Mouse (Mus musculus): ENCODE data around the gene Clec4a2. TPM values are rescaled to one million over a fixed set of nuclear protein-coding genes. Genes with fewer than 3 reads are reported as not detected.
"Not testable (repeated sequence)": the region's sequence is repeated elsewhere in the genome, so short reads cannot be mapped to it uniquely, and the experiment has no call there.

Clec4a2 gene
- polyA plus RNA-seq (2015; fragmentation: Nextera tagmentation; extraction: Ambion mirVana), result 0.81 and 1.0 TPM in 2 replicates

GRCm38 (mm10) chr6:123106128-123106527, at the start of gene Clec4a2:
Gene Clec4a2 (plus strand): TSS chr6:123106428.
- not testable (repeated sequence) for H3K4me2 ChIP-seq (replicated peaks); ATAC-seq (replicated peaks)
- WGBS, result 77% methylated on average over 1 of the region's 1 CpGs

GRCm38 (mm10) chr6:123095125-123095843, 10.9 kb upstream of the Clec4a2 start:
- Histone ChIP-seq H3K4me3 (no peak overlapping the region), H3K4me2 (replicated peaks) (no peak overlapping the region), H3K27me3 (no peaks in the 10 kb centered on the region), H3K27ac (replicated peaks) (no peak overlapping the region), H3K4me1 (no peaks in the 10 kb centered on the region), H3K9ac (replicated peaks) (no peak overlapping the region), H3K36me3 (no peaks in the 10 kb centered on the region), H3K9me3 (no peaks in the 10 kb centered on the region)
- ATAC-seq (replicated peaks), result no peak
- WGBS, result 91% methylated on average over 4 of the region's 4 CpGs

More at GRCm38 (mm10) chr6:123106128-123106527, at the start of gene Clec4a2:
- H3K4me1 ChIP-seq; H3K36me3 ChIP-seq; H3K27me3 ChIP-seq; H3K9me3 ChIP-seq; H3K4me3 ChIP-seq; H3K9ac ChIP-seq (replicated peaks); H3K27ac ChIP-seq (replicated peaks): not testable (repeated sequence)

GRCm38 (mm10) chr6:123123195-123123594, 17.0 kb downstream of the Clec4a2 start:
- no peaks in the 10 kb centered on the region for H3K27me3 ChIP-seq
- H3K27ac ChIP-seq (replicated peaks), result no peak overlapping the region
- WGBS, result 75% methylated on average over 3 of the region's 3 CpGs
- H3K9me3 ChIP-seq, result no peaks in the 10 kb centered on the region
- H3K4me2 ChIP-seq (replicated peaks), result no peak overlapping the region
- H3K9ac ChIP-seq (replicated peaks), result no peak overlapping the region
- ATAC-seq (replicated peaks), result no peak
- no peaks in the 10 kb centered on the region for H3K36me3 ChIP-seq
- H3K4me3 ChIP-seq, result no peak overlapping the region
- no peaks in the 10 kb centered on the region for H3K4me1 ChIP-seq

GRCm38 (mm10) chr6:123127173-123127572, 20.9 kb downstream of the Clec4a2 start:
- WGBS, result 61% methylated on average over 1 of the region's 1 CpGs
- Histone ChIP-seq H3K4me3 (no peak overlapping the region), H3K27ac (replicated peaks) (no peak overlapping the region), H3K9ac (replicated peaks) (no peak overlapping the region), H3K27me3 (no peaks in the 10 kb centered on the region), H3K4me2 (replicated peaks) (no peak overlapping the region), H3K9me3 (no peaks in the 10 kb centered on the region), H3K36me3 (no peaks in the 10 kb centered on the region), H3K4me1 (no peaks in the 10 kb centered on the region)
- no peak for ATAC-seq (replicated peaks)

GRCm38 (mm10) chr6:123137766-123138526, 31.7 kb downstream of the Clec4a2 start:
- WGBS, result 78% methylated on average over 29 of the region's 29 CpGs
- H3K36me3 ChIP-seq, result not testable (repeated sequence)

GRCm38 (mm10) chr6:123170106-123170505, 63.9 kb downstream of the Clec4a2 start:
- no peak overlapping the region for H3K4me3 ChIP-seq
- ATAC-seq (replicated peaks), result no peak
- H3K9ac ChIP-seq (replicated peaks), result no peak overlapping the region
- no peaks in the 10 kb centered on the region for H3K27me3 ChIP-seq
- no peaks in the 10 kb centered on the region for H3K36me3 ChIP-seq
- WGBS, result 58% methylated on average over 1 of the region's 1 CpGs
- no peak overlapping the region for H3K4me2 ChIP-seq (replicated peaks)
- H3K9me3 ChIP-seq, result no peaks in the 10 kb centered on the region
- no peak overlapping the region for H3K27ac ChIP-seq (replicated peaks)
- H3K4me1 ChIP-seq, result no peaks in the 10 kb centered on the region

More at GRCm38 (mm10) chr6:123137766-123138526, 31.7 kb downstream of the Clec4a2 start:
- not testable (repeated sequence) for H3K9ac ChIP-seq (replicated peaks); H3K27me3 ChIP-seq; H3K9me3 ChIP-seq; ATAC-seq (replicated peaks); H3K4me3 ChIP-seq; H3K4me2 ChIP-seq (replicated peaks); H3K27ac ChIP-seq (replicated peaks); H3K4me1 ChIP-seq

- H3K9me3 ChIP-seq, result no peaks in the 10 kb centered on the region
- ATAC-seq (replicated peaks), result no peak
- H3K27ac ChIP-seq (replicated peaks), result no peak overlapping the region
- no peak overlapping the region for H3K4me2 ChIP-seq (replicated peaks)
- H3K36me3 ChIP-seq, result no peaks in the 10 kb centered on the region
- H3K27me3 ChIP-seq, result no peaks in the 10 kb centered on the region
- no peaks in the 10 kb centered on the region for H3K4me1 ChIP-seq
- no peak overlapping the region for H3K9ac ChIP-seq (replicated peaks)
- no peak overlapping the region for H3K4me3 ChIP-seq
These were observed 64.8 kb downstream of the Clec4a2 start for GRCm38 (mm10) chr6:123171040-123171439.

GRCm38 (mm10) chr6:123172593-123172992, 66.4 kb downstream of the Clec4a2 start, which contains the start of gene Clec4b2:
Gene Clec4b2 (plus strand): TSS chr6:123172893.
- H3K9me3 ChIP-seq, result no peaks in the 10 kb centered on the region
- WGBS, result 92% methylated on average over 4 of the region's 4 CpGs
- ATAC-seq (replicated peaks), result no peak

GRCm38 (mm10) chr6:123175549-123175948, 69.3 kb downstream of the Clec4a2 start:
- no peak for ATAC-seq (replicated peaks)
- Histone ChIP-seq H3K4me3 (no peak overlapping the region), H3K4me1 (no peaks in the 10 kb centered on the region), H3K4me2 (replicated peaks) (no peak overlapping the region), H3K27me3 (no peaks in the 10 kb centered on the region), H3K9ac (replicated peaks) (no peak overlapping the region), H3K36me3 (no peaks in the 10 kb centered on the region), H3K27ac (replicated peaks) (no peak overlapping the region), H3K9me3 (no peaks in the 10 kb centered on the region)
- WGBS, result 93% methylated on average over 1 of the region's 1 CpGs

More at GRCm38 (mm10) chr6:123172593-123172992, 66.4 kb downstream of the Clec4a2 start, which contains the start of gene Clec4b2:
- Histone ChIP-seq H3K4me1 (no peaks in the 10 kb centered on the region), H3K36me3 (no peaks in the 10 kb centered on the region), H3K27me3 (no peaks in the 10 kb centered on the region), H3K4me3 (no peak within 1 kb of the TSS), H3K9ac (replicated peaks) (no peak within 1 kb of the TSS), H3K27ac (replicated peaks) (no peak within 1 kb of the TSS), H3K4me2 (replicated peaks) (no peak within 1 kb of the TSS)

GRCm38 (mm10) chr6:123184862-123185261, 78.6 kb downstream of the Clec4a2 start:
- not testable (repeated sequence) for H3K4me1 ChIP-seq; H3K27ac ChIP-seq (replicated peaks); H3K9ac ChIP-seq (replicated peaks); H3K9me3 ChIP-seq; H3K36me3 ChIP-seq; H3K27me3 ChIP-seq; H3K4me2 ChIP-seq (replicated peaks); H3K4me3 ChIP-seq; ATAC-seq (replicated peaks)
- WGBS, result 66% methylated on average over 2 of the region's 2 CpGs

Measured in forebrain, embryonic 15.5 days (tissue).